Mouse (Mus musculus) right cerebral cortex, adult 18-20 months (tissue): ENCODE data around the gene Morn5.

Experiments used
- DNase-seq: peaks from one replicate; pipeline ENCODE4 v3.0.0; 2022; ENCODE audit warnings: mixed read lengths

Morn5 gene

GRCm38 (mm10) chr2:36071660-36072305, 22.5 kb downstream of the Morn5 start:
- DNase-seq = no peak

GRCm38 (mm10) chr2:36073781-36074180, 24.5 kb downstream of the Morn5 start:
- DNase-seq = no peak

DNA sequence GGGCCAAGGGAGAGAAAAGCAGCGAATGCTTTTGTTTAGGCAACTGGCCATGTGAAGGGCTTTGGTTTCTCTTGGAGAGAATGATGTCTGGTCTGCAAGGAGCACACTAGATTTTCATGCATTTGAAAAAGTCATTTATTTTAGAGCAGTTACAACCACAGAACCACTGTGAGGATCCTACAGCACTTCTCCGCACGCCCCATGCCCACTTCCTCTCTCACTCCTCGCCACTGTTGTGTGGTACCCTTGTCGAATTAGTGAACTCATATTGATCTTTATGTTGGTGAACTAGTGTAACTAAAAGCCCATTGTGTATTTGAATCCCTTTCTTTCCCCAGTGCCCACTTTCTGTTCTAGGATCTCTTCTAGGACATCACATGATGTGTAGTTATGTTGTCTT, 26.0 kb downstream of the Morn5 start:
- DNase-seq = no peak

- no peak for DNase-seq
Measured at GRCm38 (mm10) chr2:36077160-36077761, 28.0 kb downstream of the Morn5 start.

DNA sequence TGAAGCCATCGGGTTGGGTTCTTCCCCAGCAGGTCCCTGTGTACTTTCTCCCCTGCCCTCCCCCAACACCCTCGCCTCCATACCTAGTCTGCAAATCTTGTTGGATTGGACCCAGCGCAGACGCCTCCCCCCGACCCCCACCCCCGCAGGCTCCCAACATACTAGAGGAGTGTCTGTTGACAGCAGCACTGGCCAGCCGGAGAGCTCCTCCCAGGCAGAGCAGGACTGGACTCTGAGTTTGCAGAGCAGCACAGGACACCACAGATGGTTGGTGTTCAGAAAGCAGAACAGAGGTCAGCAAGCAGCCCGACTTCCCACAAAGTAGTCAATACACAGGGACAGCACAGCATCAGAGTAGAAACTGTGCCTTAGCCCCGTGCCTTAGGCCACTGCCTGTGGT, 32.2 kb downstream of the Morn5 start:
- DNase-seq = no peak

- DNase-seq = no peak
Measured at GRCm38 (mm10) chr2:36082802-36083580, 33.7 kb downstream of the Morn5 start.

- no peak for DNase-seq
Measured at GRCm38 (mm10) chr2:36085041-36085440, 35.8 kb downstream of the Morn5 start.

- DNase-seq = no peak
Measured at GRCm38 (mm10) chr2:36089190-36089589, 39.9 kb downstream of the Morn5 start.

DNA sequence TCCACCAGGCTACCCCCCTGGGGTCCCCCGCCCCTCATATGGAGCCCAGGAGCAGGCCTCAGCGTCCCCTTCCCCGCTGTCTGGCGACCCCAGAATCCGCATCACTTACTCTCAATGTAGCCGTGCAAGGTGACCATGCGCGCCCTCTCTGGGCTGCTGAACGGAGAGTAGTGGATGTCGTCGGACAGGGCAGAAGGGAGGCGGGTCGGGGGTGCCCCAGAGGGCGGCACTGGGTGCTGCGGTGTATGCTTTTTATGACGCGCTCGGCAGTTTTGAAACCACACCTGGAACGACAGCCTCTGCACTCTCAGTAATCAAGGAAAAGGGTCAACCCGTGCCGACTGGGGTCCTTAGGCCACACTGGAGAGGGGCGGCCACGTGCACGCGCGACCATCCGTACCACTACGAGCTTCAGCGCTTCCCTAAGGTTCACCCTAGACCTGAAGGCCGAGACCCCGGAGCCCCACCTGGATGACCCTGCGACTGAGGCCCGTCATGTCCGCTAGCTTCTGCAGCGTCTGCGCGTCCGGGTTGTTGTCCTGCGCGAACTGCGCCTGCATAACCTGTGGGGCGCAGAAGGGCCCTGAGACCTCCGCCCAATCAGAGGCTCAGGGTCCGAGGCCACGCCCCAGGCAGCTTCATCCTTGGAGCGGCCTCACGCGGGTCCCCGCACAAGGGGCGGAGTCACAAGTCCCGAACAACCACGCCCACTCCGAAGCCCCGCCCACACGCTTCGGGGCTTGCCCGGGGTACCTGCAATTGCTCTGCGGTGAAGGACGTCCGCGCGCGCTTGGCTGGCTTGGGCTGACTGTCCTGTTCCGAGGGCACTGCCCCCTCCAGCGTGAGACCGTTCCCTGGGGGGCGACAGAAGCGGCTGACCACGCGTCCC, 41.8 kb downstream of the Morn5 start:
- no peak for DNase-seq

DNA sequence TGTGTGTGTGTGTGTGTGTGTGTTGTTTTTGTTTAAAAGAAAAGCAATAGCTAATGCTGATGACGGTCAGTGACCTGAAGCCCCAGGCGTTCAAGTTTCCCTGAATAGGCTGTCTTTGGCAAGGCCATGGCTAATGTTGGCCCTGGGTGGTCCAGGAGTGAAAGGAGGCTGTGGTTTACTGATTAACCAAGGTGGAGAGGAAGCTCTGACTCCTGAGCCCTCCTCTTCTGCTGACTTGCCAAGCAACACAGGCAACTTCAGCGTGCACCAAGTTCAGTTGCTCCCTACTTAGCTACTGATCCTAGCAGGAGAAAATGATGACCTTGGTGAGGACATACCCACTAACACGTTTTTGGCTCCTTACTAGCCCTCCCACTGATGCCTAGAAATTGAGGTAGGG, 43.5 kb downstream of the Morn5 start:
- DNase-seq = no peak

- no peak for DNase-seq
Measured at GRCm38 (mm10) chr2:36093301-36093700, 44.0 kb downstream of the Morn5 start.

- DNase-seq = no peak
Measured at GRCm38 (mm10) chr2:36093914-36094475, 44.7 kb downstream of the Morn5 start.

DNA sequence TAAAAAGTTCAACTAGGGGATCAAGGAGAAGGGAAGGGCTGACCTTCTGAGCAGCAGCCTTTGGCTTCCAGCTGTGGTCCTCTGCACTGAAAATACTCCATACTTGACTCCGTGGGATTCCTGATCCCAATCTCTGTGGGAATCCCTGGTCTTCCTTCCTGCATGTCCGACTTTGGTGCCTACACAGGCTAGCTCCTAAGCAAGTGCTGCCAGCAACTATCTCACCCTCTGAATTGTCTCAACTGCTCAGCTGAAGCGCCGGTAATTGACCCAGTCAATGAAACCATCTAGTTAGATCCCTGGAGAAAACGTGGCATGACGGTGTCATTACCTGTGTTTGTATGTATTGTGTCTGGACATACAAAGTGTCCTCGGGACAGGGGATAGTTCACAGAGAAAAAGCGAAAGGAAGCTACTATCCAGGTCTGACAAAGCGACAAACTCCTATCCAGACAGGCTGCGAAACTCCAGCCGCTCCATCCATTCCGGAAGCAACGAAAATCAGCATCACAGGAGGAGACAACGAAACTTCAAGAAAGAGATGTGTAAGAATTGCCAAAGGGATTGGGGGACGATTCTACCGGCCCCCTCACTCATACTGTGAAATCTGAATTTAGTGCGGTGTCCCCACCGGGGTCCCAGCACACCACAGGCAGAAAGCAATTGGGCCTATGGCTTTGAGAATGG, 48.0 kb downstream of the Morn5 start:
- DNase-seq = no peak

DNA sequence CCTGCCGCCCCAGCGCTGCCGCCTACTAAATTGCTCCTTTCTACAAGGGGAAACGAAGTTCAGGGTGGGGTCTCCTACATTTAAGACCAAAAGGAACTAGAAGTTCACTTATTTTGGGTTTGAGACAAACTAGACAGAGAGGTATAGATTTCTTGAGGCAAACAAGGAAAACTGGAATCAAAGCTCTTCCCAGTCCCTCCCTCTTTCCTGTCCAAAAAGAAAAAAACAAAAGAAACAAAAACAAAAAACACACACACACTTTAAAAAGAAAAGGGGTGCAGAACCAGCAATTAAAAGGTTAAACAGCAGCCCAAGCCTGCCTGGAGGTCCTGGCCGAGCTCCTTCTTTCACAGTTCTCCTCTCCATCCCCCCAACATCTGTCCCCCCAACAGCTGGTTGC, 48.8 kb downstream of the Morn5 start:
- DNase-seq = no peak

GRCm38 (mm10) chr2:36099739-36100138, 50.5 kb downstream of the Morn5 start:
- no peak for DNase-seq

GRCm38 (mm10) chr2:36101866-36102558, 52.8 kb downstream of the Morn5 start:
- no peak for DNase-seq

GRCm38 (mm10) chr2:36102559-36102946, 53.3 kb downstream of the Morn5 start:
- DNase-seq = no peak

DNA sequence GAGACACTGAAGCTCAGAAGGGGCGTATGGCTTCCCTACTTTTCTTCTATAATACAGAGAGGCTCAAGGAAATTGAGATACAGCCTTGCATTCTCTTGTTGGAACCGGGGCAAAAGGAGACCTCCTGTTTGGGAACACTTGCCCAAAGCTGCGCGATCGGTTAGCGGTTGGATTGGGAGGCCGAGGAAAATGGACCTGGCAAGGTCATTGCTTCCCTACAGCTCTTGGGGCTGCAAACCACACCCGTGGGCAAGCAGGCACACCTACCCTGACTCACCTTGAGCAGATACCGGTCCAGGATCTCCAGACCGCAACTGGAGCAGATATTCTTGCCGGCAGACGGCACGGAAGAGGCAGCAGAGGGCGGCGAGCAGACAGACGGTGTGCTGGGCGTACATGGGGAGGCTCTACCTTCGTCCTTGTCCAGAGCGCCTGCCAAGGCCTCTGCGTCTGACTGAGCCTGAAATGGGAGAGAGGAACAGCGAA, 53.9 kb downstream of the Morn5 start:
- DNase-seq = peak; percentile 13

DNA sequence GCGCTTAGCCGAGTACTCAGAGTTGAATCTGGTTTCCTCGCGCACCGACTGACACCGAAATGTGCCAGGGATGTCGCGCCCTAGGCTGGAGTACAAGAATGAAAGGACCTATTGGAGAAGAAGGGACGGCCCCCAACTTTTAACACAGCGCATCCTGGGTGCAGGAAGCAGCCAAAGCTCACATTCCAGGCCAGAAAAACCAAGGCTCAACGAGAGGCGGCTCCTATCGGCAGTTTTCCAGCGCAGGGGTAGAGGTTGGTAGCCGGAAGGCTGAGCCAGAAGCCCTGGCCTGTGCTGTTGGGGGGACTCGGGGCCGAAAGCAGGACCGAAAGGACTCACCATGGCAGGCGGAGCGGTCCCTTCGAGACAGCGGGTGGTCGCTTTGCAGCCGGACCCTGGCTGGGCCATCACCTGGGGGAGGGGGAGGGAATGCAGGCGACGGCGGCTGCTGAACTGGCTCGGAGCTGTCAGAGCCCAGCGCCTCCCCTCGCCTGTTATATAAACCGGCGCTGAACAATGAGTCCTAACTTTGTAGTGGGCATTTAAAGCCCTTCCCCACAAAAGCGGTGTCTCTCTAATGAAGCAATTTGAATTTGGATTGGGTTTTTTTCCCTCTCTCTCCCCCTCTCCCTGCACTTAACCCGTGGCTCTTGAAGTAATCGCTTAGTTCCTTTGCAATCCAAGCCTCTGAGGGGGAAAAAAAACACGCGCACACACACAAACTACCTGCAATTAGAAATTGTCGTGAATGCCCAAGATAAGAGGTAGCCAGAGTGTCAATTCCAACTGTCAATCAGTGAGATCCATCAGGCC, 54.5 kb downstream of the Morn5 start:
- no peak for DNase-seq

- DNase-seq = no peak
Measured at GRCm38 (mm10) chr2:36104436-36104955, 55.2 kb downstream of the Morn5 start.
